Mouse (Mus musculus): ENCODE measurements at regions not wholly inside any gene's neighbourhood (a gene's known extent, or its start where the extent isn't known, plus 50 kb on each side); places are given as distances from the start of the nearest gene placed in this dataset.

- TF ChIP-seq POLR2A (IDR thresholded peaks at IDR 0.05; ENCODE audit: borderline replicate concordance, insufficient read depth, low read length) (no peak), CTCF (IDR thresholded peaks at IDR 0.05; ENCODE audit: borderline replicate concordance, insufficient read depth, low read depth, low read length) (no peak)
- WGBS, result 71% methylated on average over 2 of the region's 2 CpGs
Observed at GRCm38 (mm10) chr10:116674348-116674747, 93.0 kb upstream of the Cnot2 start.

GRCm38 (mm10) chr10:116658162-116658962 lies 77.1 kb upstream of the Cnot2 start:
- 96% methylated on average over 6 of the region's 6 CpGs for WGBS
- H3K4me3 ChIP-seq (replicated peaks; ENCODE audit: insufficient read depth, low read depth, low read length), result no peak overlapping the region
- H3K27ac ChIP-seq (ENCODE audit: insufficient read depth, low read length), result no peak overlapping the region
- no peaks in the 10 kb centered on the region for H3K27me3 ChIP-seq (ENCODE audit: control insufficient read depth, insufficient read depth, low read length)
- no peak for DNase-seq
- TF ChIP-seq CTCF (IDR thresholded peaks at IDR 0.05; ENCODE audit: borderline replicate concordance, insufficient read depth, low read depth, low read length), result no peak
- no peak for TF ChIP-seq POLR2A (IDR thresholded peaks at IDR 0.05; ENCODE audit: borderline replicate concordance, insufficient read depth, low read length)
- peaks cover 6% of the 10 kb centered on the region for H3K4me1 ChIP-seq (ENCODE audit: control insufficient read depth, insufficient read depth, low read length)

More at GRCm38 (mm10) chr10:116674348-116674747, 93.0 kb upstream of the Cnot2 start:
- no peaks in the 10 kb centered on the region for H3K4me1 ChIP-seq (ENCODE audit: control insufficient read depth, insufficient read depth, low read length)
- no peak overlapping the region for H3K27ac ChIP-seq (ENCODE audit: insufficient read depth, low read length)
- H3K27me3 ChIP-seq (ENCODE audit: control insufficient read depth, insufficient read depth, low read length), result no peaks in the 10 kb centered on the region
- DNase-seq, result no peak
- H3K4me3 ChIP-seq (replicated peaks; ENCODE audit: insufficient read depth, low read depth, low read length), result no peak overlapping the region

- H3K27me3 ChIP-seq (ENCODE audit: control insufficient read depth, insufficient read depth, low read length), result no peaks in the 10 kb centered on the region
- WGBS, result 78% methylated on average over 7 of the region's 7 CpGs
- H3K4me3 ChIP-seq (replicated peaks; ENCODE audit: insufficient read depth, low read depth, low read length), result no peak overlapping the region
- H3K27ac ChIP-seq (ENCODE audit: insufficient read depth, low read length), result no peak overlapping the region
- no peak for DNase-seq
- peaks cover 9% of the 10 kb centered on the region for H3K4me1 ChIP-seq (ENCODE audit: control insufficient read depth, insufficient read depth, low read length)
- TF ChIP-seq POLR2A (IDR thresholded peaks at IDR 0.05; ENCODE audit: borderline replicate concordance, insufficient read depth, low read length) (no peak), CTCF (IDR thresholded peaks at IDR 0.05; ENCODE audit: borderline replicate concordance, insufficient read depth, low read depth, low read length) (no peak)
Observed at GRCm38 (mm10) chr10:116655891-116656290, 74.6 kb upstream of the Cnot2 start.

GRCm38 (mm10) chr10:116655018-116655807 lies 73.9 kb upstream of the Cnot2 start:
- H3K4me1 ChIP-seq (ENCODE audit: control insufficient read depth, insufficient read depth, low read length), result peaks cover 9% of the 10 kb centered on the region
- H3K27ac ChIP-seq (ENCODE audit: insufficient read depth, low read length), result no peak overlapping the region
- TF ChIP-seq CTCF (IDR thresholded peaks at IDR 0.05; ENCODE audit: borderline replicate concordance, insufficient read depth, low read depth, low read length) (no peak), POLR2A (IDR thresholded peaks at IDR 0.05; ENCODE audit: borderline replicate concordance, insufficient read depth, low read length) (no peak)
- 87% methylated on average over 6 of the region's 6 CpGs for WGBS
- H3K27me3 ChIP-seq (ENCODE audit: control insufficient read depth, insufficient read depth, low read length), result no peaks in the 10 kb centered on the region
- no peak overlapping the region for H3K4me3 ChIP-seq (replicated peaks; ENCODE audit: insufficient read depth, low read depth, low read length)
- no peak for DNase-seq

GRCm38 (mm10) chr10:116654091-116654490 lies 72.8 kb upstream of the Cnot2 start:
- no peak for TF ChIP-seq POLR2A (IDR thresholded peaks at IDR 0.05; ENCODE audit: borderline replicate concordance, insufficient read depth, low read length)
- DNase-seq, result peak; percentile 38 to 53
- WGBS, result 85% methylated on average over 14 of the region's 14 CpGs
- Histone ChIP-seq H3K4me3 (replicated peaks; ENCODE audit: insufficient read depth, low read depth, low read length) (no peak overlapping the region), H3K27me3 (ENCODE audit: control insufficient read depth, insufficient read depth, low read length) (no peaks in the 10 kb centered on the region), H3K4me1 (ENCODE audit: control insufficient read depth, insufficient read depth, low read length) (peaks cover 9% of the 10 kb centered on the region), H3K27ac (ENCODE audit: insufficient read depth, low read length) (peak overlapping the region; percentile 93)

GRCm38 (mm10) chr10:116653511-116653945 lies 72.2 kb upstream of the Cnot2 start:
- peak overlapping the region; percentile 91 for H3K27ac ChIP-seq (ENCODE audit: insufficient read depth, low read length)
- H3K27me3 ChIP-seq (ENCODE audit: control insufficient read depth, insufficient read depth, low read length), result no peaks in the 10 kb centered on the region
- DNase-seq, result peak; percentile 89 to 94
- WGBS, result 12% methylated on average over 12 of the region's 12 CpGs
- peaks cover 9% of the 10 kb centered on the region for H3K4me1 ChIP-seq (ENCODE audit: control insufficient read depth, insufficient read depth, low read length)
- TF ChIP-seq CTCF (IDR thresholded peaks at IDR 0.05; ENCODE audit: borderline replicate concordance, insufficient read depth, low read depth, low read length), result peak; percentile 70
- peak; percentile 42; the same call in 1 of the 2 replicates for TF ChIP-seq POLR2A (IDR thresholded peaks at IDR 0.05; ENCODE audit: borderline replicate concordance, insufficient read depth, low read length)
- H3K4me3 ChIP-seq (replicated peaks; ENCODE audit: insufficient read depth, low read depth, low read length), result no peak overlapping the region

GRCm38 (mm10) chr10:116649287-116649686 lies 68.0 kb upstream of the Cnot2 start:
- 97% methylated on average over 3 of the region's 3 CpGs for WGBS
- no peak for DNase-seq
- H3K4me3 ChIP-seq (replicated peaks; ENCODE audit: insufficient read depth, low read depth, low read length), result no peak overlapping the region
- no peak for TF ChIP-seq CTCF (IDR thresholded peaks at IDR 0.05; ENCODE audit: borderline replicate concordance, insufficient read depth, low read depth, low read length)
- TF ChIP-seq POLR2A (IDR thresholded peaks at IDR 0.05; ENCODE audit: borderline replicate concordance, insufficient read depth, low read length), result no peak
- no peaks in the 10 kb centered on the region for H3K27me3 ChIP-seq (ENCODE audit: control insufficient read depth, insufficient read depth, low read length)
- no peak overlapping the region for H3K27ac ChIP-seq (ENCODE audit: insufficient read depth, low read length)
- H3K4me1 ChIP-seq (ENCODE audit: control insufficient read depth, insufficient read depth, low read length), result peaks cover 22% of the 10 kb centered on the region
